Mouse (Mus musculus) neural tube, embryonic 11.5 days (tissue): ENCODE results near the gene Mark1. TPM values are rescaled to one million over a fixed set of nuclear protein-coding genes. Genes with fewer than 3 reads are reported as not detected.

Experiments
- ATAC-seq: fragments of 200-750 bp; cut with Nextera tagmentation; 2 replicates; pipeline ENCODE4 v1.8.0; 2017; ENCODE audit warnings: moderate number of reproducible peaks, mild to moderate bottlenecking, moderate TSS enrichment, moderate library complexity; ENCODE audit not compliant: insufficient read depth, low FRiP score, low TSS enrichment
- DNase-seq: peaks from one replicate; pipeline ENCODE4 v3.0.0-alpha.2; 2015; ENCODE audit warnings: low spot score
- H3K27ac ChIP-seq: fragments of 300-500 bp; sonication (generic); 2 replicates; pipeline ENCODE4 v1.5.1; 2014; ENCODE audit warnings: low read depth, mild to moderate bottlenecking, low read length
- H3K27me3 ChIP-seq: fragments of 300-500 bp; sonication (generic); 2 replicates; pipeline ENCODE4 v1.6.1; 2014; ENCODE audit warnings: mild to moderate bottlenecking, low read length, mixed read lengths; ENCODE audit not compliant: control insufficient read depth, insufficient read depth
- H3K36me3 ChIP-seq: fragments of 300-500 bp; sonication (generic); 2 replicates; pipeline ENCODE4 v1.6.1; 2014; ENCODE audit warnings: mild to moderate bottlenecking, low read length, moderate library complexity, mixed read lengths; ENCODE audit not compliant: control insufficient read depth, insufficient read depth
- H3K4me1 ChIP-seq: fragments of 300-500 bp; sonication (generic); 2 replicates; pipeline ENCODE4 v1.6.1; 2014; ENCODE audit warnings: low read length, mixed read lengths; ENCODE audit not compliant: control insufficient read depth, insufficient read depth
- H3K4me2 ChIP-seq: fragments of 300-500 bp; sonication (generic); 2 replicates; pipeline ENCODE4 v1.6.1; 2014; ENCODE audit warnings: low read depth, mild to moderate bottlenecking, moderate library complexity
- H3K4me3 ChIP-seq: fragments of 300-500 bp; sonication (generic); 2 replicates; pipeline ENCODE4 v1.5.1; 2014; ENCODE audit warnings: low read depth, low read length
- H3K9ac ChIP-seq: fragments of 300-500 bp; sonication (generic); 2 replicates; pipeline ENCODE4 v1.6.1; 2014; ENCODE audit warnings: mild to moderate bottlenecking, low read length
- H3K9me3 ChIP-seq: fragments of 300-500 bp; sonication (generic); 2 replicates; pipeline ENCODE4 v1.6.1; 2016; ENCODE audit warnings: low read length; ENCODE audit not compliant: control insufficient read depth
- WGBS: fragments of 180-500 bp; shearing (Covaris S2); extraction: QIAGEN DNeasy Blood & Tissue Kit; methylation state at CpG from one replicate; pipeline ENCODE4 v1.1.7; 2014; 5-methylcytosine and 5-hydroxymethylcytosine counted together
- polyA plus RNA-seq: library from polyadenylated mRNA; unstranded; fragments of >200 nt; fragmentation: Nextera tagmentation; extraction: Ambion mirVana; gene quantifications from 2 replicates; pipeline ENCODE4 v1.2.1, GENCODE M21; 2014

Mark1 gene
- polyA plus RNA-seq, result 5.6 and 7.1 TPM in 2 replicates

- WGBS, result 1% methylated on average over 44 of the region's 88 CpGs
- peak within 1 kb of the TSS; percentile 95 for H3K9ac ChIP-seq
- peak within 1 kb of the TSS; percentile 78 for H3K4me2 ChIP-seq
- ATAC-seq (peak; percentile 62), DNase-seq (peak; percentile 49)
- peaks cover 10% of the 10 kb centered on the region for H3K4me1 ChIP-seq
- H3K4me3 ChIP-seq, result peak within 1 kb of the TSS; percentile 85
- no peaks in the 10 kb centered on the region for H3K36me3 ChIP-seq
- H3K9me3 ChIP-seq, result no peaks in the 10 kb centered on the region
- H3K27ac ChIP-seq, result peak within 1 kb of the TSS; percentile 54
- H3K27me3 ChIP-seq, result no peaks in the 10 kb centered on the region
Measured at GRCm38 (mm10) chr1:184999071-184999750, at the start of gene Mark1. TSS of gene Mark1 (minus strand) at chr1:184999570.

GRCm38 (mm10) chr1:185047516-185048247, 48.3 kb upstream of the Mark1 start:
- no peaks in the 10 kb centered on the region for H3K36me3 ChIP-seq
- H3K4me2 ChIP-seq, result no peak overlapping the region
- DNase-seq, result no peak
- no peak overlapping the region for H3K27ac ChIP-seq
- H3K9ac ChIP-seq, result no peak overlapping the region
- no peaks in the 10 kb centered on the region for H3K9me3 ChIP-seq
- no peaks in the 10 kb centered on the region for H3K4me1 ChIP-seq
- H3K27me3 ChIP-seq, result no peaks in the 10 kb centered on the region
- WGBS, result 64% methylated on average over 12 of the region's 12 CpGs
- no peak overlapping the region for H3K4me3 ChIP-seq
- ATAC-seq, result no peak

- no peak overlapping the region for H3K4me2 ChIP-seq
- 83% methylated on average over 8 of the region's 8 CpGs for WGBS
- ATAC-seq, result no peak
Measured at GRCm38 (mm10) chr1:185046513-185046912, 47.1 kb upstream of the Mark1 start.

GRCm38 (mm10) chr1:185038183-185038686, 38.9 kb upstream of the Mark1 start:
- no peak overlapping the region for H3K9ac ChIP-seq
- no peaks in the 10 kb centered on the region for H3K4me1 ChIP-seq
- DNase-seq (no peak), ATAC-seq (no peak)
- H3K9me3 ChIP-seq, result no peaks in the 10 kb centered on the region
- H3K27me3 ChIP-seq, result no peaks in the 10 kb centered on the region
- H3K4me3 ChIP-seq, result no peak overlapping the region
- WGBS, result 76% methylated on average over 7 of the region's 7 CpGs
- no peaks in the 10 kb centered on the region for H3K36me3 ChIP-seq
- H3K4me2 ChIP-seq, result no peak overlapping the region
- no peak overlapping the region for H3K27ac ChIP-seq

More at GRCm38 (mm10) chr1:185046513-185046912, 47.1 kb upstream of the Mark1 start:
- H3K4me3 ChIP-seq, result no peak overlapping the region
- H3K9me3 ChIP-seq, result no peaks in the 10 kb centered on the region
- no peak overlapping the region for H3K9ac ChIP-seq
- DNase-seq, result no peak
- no peak overlapping the region for H3K27ac ChIP-seq
- H3K4me1 ChIP-seq, result no peaks in the 10 kb centered on the region
- no peaks in the 10 kb centered on the region for H3K27me3 ChIP-seq
- no peaks in the 10 kb centered on the region for H3K36me3 ChIP-seq

- no peak overlapping the region for H3K4me2 ChIP-seq
- DNase-seq, result no peak
Measured at GRCm38 (mm10) chr1:185030565-185030964, 31.2 kb upstream of the Mark1 start.

GRCm38 (mm10) chr1:185020429-185021168, 21.2 kb upstream of the Mark1 start:
- Histone ChIP-seq H3K9ac (no peak overlapping the region), H3K4me2 (no peak overlapping the region), H3K4me3 (no peak overlapping the region), H3K9me3 (no peaks in the 10 kb centered on the region), H3K27ac (no peak overlapping the region), H3K4me1 (no peaks in the 10 kb centered on the region), H3K27me3 (no peaks in the 10 kb centered on the region), H3K36me3 (no peaks in the 10 kb centered on the region)
- ATAC-seq (no peak), DNase-seq (no peak)
- 78% methylated on average over 13 of the region's 13 CpGs for WGBS

More at GRCm38 (mm10) chr1:185030565-185030964, 31.2 kb upstream of the Mark1 start:
- H3K9me3 ChIP-seq, result no peaks in the 10 kb centered on the region
- H3K9ac ChIP-seq, result no peak overlapping the region
- no peak overlapping the region for H3K27ac ChIP-seq
- 83% methylated on average over 10 of the region's 10 CpGs for WGBS
- H3K4me1 ChIP-seq, result no peaks in the 10 kb centered on the region
- ATAC-seq, result no peak
- no peaks in the 10 kb centered on the region for H3K36me3 ChIP-seq
- H3K27me3 ChIP-seq, result no peaks in the 10 kb centered on the region
- no peak overlapping the region for H3K4me3 ChIP-seq

GRCm38 (mm10) chr1:185012566-185012965, 13.2 kb upstream of the Mark1 start:
- ATAC-seq (no peak), DNase-seq (no peak)
- no peak overlapping the region for H3K9ac ChIP-seq
- H3K27me3 ChIP-seq, result no peaks in the 10 kb centered on the region
- H3K9me3 ChIP-seq, result no peaks in the 10 kb centered on the region
- no peaks in the 10 kb centered on the region for H3K36me3 ChIP-seq
- no peak overlapping the region for H3K4me2 ChIP-seq
- H3K4me3 ChIP-seq, result no peak overlapping the region
- WGBS, result 88% methylated on average over 3 of the region's 3 CpGs
- H3K27ac ChIP-seq, result no peak overlapping the region
- H3K4me1 ChIP-seq, result no peaks in the 10 kb centered on the region

- H3K27me3 ChIP-seq, result no peaks in the 10 kb centered on the region
- no peak overlapping the region for H3K27ac ChIP-seq
- no peaks in the 10 kb centered on the region for H3K36me3 ChIP-seq
- H3K4me1 ChIP-seq, result no peaks in the 10 kb centered on the region
- H3K9me3 ChIP-seq, result no peaks in the 10 kb centered on the region
- 85% methylated on average over 5 of the region's 5 CpGs for WGBS
- H3K9ac ChIP-seq, result no peak overlapping the region
- H3K4me3 ChIP-seq, result no peak overlapping the region
- ATAC-seq (no peak), DNase-seq (no peak)
- no peak overlapping the region for H3K4me2 ChIP-seq
Measured at GRCm38 (mm10) chr1:185007066-185007465, 7.7 kb upstream of the Mark1 start.
